Mouse (Mus musculus) large intestine, adult 2 months (tissue): ENCODE measurements around the gene Ift52. TPM values are rescaled to one million over a fixed set of nuclear protein-coding genes. Genes with fewer than 3 reads are reported as not detected.

Experiments used
- DNase-seq: peaks from one replicate; pipeline ENCODE4 v3.0.0-alpha.2; 2012; ENCODE audit warnings: low read depth, low spot score
- WGBS: fragments of 180-500 bp; shearing (Covaris S2); methylation state at CpG from one replicate; pipeline ENCODE4 v1.1.7; 2018; 5-methylcytosine and 5-hydroxymethylcytosine counted together
- polyA plus RNA-seq: library from polyadenylated mRNA; depleted of rRNA; stranded (reverse); fragments of >200 nt; gene quantifications from 2 replicates; pipeline ENCODE4 v1.2.3, GENCODE M21; 2012; rRNA removed

The Ift52 gene
- polyA plus RNA-seq, result 18.7 and 19.5 TPM in 2 replicates

DNA sequence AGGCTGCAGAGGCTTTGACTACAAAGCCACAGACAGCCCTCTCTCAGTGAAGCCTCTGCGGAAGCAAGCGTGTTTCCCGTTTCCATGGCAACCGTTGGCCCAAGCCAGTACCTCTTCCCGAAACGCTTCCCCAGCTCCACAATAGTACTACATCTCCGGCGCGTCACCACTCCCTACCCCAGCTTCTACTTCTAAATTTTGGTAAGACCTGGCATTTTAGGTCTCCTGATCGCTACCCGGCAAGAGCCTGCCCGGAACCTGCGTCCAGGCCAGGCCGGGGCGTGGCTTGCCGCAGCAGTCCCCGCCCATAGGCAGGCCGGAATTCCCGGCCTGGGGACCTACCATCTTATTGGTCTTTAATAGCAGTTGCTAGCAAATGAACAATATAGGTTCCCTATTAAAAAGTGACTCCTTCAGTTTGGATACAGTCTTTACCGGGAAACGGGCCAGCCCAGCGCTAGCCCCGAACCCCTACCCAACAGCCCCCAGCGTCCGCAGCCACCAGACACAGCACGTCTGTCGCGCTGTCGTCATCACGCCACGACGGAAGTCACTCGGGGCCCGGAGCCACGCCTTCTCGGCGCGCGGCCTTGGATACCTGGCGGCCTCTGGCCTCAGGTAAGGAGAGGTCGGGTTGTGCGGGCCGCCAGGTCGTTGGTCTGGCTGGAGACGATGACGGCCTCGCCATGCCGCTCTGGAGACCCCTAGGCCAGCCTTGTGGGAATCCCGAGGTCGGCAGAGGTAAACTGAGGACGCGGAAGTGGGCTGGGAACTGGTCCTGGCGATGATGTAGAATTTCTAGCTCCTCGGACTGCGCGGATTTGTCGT lies at the start of gene Ift52:
Gene Ift52, plus strand, starts transcription at position 439 of the 828 bp plus-strand sequence.
- under 1% methylated on average over 57 of the region's 57 CpGs for WGBS
- peak; percentile 83 for DNase-seq

DNA sequence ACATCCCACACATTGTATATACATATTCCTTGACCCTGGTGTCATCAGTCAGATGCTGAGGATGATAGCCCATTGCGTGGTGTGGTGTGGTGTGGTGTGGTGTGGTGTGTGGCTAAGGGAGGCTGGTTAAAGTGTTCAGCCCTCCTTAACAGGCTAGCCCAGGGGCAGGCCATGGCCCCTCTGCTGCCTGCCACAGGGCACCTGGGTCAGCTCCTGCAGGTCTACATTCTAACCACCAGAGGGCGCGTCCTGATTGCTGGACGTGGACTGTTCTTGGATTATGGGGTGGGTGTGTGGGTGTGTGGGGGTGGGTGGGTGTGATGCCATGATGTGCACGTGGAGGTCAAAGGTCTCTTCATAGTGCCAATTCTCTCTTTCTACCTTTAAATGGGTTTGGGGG lies 48.8 kb upstream of the Ift52 start:
- WGBS, result 9% methylated on average over 5 of the region's 5 CpGs

DNA sequence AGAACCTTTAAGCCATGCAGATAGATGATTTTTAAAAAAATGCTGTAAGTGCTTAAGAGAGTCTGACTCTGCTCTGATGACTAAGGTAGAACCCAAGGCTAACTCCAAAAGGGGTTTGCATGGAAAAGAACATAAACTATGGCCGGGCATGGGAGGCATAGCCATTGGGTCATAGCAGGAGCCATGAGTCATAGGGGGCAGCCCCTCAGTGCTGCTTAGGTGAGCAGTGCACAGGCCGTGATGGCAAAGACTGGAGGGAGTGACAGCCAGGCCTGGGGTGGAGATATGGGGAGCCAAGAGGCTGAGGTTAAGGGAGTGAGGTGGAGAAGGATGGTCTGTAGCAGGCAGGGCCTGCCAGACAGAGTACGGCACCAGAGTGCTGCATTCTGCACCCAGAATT lies 48.1 kb upstream of the Ift52 start:
- DNase-seq, result no peak
- 78% methylated on average over 3 of the region's 3 CpGs for WGBS

More for the DNA sequence above, 48.8 kb upstream of the Ift52 start:
- no peak for DNase-seq

DNA sequence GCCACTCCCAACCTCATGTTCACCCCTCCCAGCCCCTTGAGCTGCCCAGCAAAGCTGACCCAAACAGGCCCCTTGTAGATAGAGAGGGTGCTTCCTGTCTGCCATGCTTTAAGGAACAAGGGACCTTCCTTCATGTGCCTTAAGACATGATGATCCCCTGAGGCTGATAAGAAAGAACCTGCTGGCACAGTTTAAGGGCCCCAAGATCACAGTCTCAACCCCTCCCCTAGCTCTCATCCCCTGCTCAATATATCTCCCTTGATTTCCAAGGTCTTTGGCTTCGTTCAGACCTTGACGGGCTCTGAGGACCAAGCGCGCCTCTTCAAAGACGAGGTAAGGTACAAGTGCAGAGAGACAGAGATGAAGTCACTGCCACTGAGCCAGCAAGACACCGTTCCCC lies 46.3 kb upstream of the Ift52 start:
- 83% methylated on average over 6 of the region's 6 CpGs for WGBS
- DNase-seq, result no peak

DNA sequence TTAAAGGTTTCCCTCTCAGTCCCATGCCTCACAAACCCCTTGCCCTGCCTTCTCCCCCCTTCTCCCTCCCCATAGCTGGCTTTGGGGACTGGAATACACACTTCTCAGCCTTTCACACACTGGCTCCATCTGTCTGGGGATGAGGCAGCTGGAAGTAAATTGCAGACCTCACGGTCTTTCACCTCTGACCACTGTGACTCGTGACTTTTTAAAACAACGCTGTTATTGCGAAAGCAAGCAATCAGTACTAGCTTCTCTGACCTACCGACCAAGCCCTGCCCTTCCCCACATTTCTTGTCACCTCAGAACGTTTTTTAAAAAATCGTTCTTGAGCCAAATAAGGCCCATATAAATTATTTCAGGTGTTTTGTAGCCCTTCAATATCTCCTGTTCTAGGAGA lies 44.4 kb upstream of the Ift52 start:
- 14% methylated on average over 7 of the region's 7 CpGs for WGBS
- DNase-seq, result no peak

DNA sequence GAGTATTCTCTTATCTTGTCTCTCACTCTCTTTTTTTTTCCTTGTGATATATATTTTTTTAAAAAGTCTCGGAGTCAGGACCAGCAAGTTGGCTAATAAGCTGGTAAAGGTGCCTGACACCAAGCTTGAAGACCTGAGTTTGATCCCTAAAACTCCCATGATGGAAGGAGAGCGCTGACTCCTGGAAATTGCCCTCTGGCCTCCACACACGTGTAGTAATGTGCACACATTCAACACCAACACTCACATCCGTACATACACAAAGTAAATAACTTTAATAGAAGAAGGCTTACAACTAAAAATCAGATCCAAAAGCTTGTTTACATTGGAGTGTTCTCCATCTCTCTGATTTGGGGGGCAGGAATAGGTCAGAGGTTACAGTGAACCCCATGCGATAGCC lies 43.9 kb upstream of the Ift52 start:
- 54% methylated on average over 5 of the region's 5 CpGs for WGBS
- no peak for DNase-seq

DNA sequence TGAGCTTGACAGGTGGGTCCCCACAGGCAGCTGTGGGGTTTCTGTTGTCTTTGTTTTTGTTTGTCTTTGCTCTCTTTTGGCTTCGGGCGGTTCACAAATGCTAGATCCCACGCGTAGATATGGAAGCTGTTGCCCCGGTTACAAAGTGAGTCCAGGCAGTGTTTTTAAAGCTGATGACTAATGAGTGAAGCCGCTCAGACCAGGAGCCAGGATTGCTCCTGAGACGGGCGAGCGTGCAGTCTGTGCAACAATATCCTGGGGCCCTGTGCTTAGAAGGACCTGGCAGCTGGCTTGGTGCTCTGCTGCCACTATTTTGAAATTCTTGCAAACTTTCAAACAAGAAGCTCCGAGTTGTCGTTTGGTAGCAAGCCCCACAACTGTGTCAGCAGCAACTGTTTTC lies 43.5 kb upstream of the Ift52 start:
- DNase-seq, result no peak
- WGBS, result 40% methylated on average over 11 of the region's 11 CpGs

DNA sequence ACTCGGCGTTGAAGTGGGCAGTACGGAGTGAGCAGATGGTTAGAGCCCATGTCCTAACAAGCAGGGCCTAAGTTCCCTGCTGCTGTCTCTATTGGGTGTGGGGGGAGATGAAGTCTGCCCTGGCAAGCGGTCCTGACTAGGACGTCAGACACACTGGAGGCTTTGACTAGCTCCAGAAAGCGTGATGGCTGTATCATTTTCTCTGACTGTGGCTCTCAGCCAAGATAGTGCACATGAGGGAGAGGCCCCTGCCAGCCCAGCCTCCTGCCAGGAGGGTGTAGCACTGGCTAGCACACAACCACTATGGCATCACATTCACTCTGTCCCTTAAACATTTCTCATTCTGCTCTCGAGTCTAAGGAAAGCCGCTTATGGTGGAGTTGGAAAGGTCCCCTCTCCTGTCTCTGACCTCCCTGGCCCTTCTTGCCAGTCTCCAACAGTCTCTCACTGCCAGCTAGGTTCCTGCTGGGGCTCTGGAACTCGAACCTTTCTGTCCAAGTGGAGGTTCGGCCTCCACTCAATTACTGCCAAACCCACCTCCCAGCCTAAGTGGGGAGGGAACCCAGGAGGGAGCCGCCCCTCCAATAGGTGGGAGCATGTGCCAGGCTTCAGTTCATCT lies 41.9 kb upstream of the Ift52 start:
- WGBS, result 70% methylated on average over 11 of the region's 11 CpGs
- DNase-seq, result no peak

DNA sequence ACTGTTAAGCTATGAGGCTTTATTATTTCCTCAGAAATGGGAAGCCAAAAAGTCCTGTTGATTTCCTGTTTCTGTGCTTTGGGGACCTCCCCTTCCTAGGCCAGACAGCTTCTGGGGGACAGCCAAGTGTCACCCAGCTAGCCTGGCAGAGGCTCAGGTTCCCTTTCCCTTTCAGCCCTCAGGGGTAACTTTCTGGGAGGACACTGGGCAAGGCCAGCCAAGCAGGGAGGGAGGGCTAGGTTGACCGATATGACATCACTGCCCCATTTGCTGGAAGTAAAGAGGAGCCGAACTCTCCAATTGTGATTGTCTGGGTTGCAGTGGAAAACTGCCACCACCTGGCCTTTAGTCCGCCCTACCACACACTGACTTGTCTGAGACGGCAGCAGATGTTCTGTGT lies 41.2 kb upstream of the Ift52 start:
- WGBS, result 74% methylated on average over 4 of the region's 4 CpGs
- no peak for DNase-seq

DNA sequence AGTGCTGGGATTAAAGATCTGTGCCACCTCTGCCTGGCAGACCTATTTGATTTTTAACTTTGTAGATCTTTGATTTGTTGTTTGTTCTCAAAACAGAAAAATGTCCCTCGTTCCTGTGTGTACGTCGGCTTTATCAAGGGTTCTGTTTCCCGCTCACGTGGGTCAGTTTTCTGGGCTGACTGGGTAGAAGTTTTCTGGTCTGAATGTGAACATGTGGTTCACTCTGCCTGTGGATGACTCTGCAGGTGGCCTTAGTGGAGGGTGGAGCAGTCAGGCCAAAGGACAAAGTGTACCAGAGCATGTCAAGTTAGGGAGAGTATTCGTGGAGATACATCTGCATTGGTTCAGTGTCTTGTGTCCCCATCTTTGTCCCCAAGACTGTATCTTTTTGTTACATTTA lies 32.8 kb upstream of the Ift52 start:
- DNase-seq, result no peak
- WGBS, result 68% methylated on average over 6 of the region's 6 CpGs

DNA sequence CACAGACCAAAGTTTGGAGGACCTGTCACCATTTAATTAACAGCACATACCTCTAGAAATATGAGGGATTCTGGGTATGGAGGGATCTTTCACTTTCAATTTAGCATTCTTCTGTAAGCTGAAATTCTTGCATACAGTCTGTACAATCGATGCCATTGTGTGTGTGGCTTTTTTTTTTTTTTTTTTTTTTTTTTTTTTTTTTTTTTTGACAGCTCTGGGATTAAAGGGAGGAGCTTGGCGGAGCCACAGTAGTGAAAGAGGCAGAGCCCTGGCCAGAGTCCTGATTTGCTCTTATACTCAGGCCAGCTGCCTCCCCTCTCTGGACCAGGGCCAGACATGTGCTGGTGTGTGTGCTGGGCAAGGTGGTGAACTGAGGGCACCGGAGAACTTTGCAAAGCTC lies 31.2 kb upstream of the Ift52 start:
- 17% methylated on average over 3 of the region's 3 CpGs for WGBS
- DNase-seq, result no peak

DNA sequence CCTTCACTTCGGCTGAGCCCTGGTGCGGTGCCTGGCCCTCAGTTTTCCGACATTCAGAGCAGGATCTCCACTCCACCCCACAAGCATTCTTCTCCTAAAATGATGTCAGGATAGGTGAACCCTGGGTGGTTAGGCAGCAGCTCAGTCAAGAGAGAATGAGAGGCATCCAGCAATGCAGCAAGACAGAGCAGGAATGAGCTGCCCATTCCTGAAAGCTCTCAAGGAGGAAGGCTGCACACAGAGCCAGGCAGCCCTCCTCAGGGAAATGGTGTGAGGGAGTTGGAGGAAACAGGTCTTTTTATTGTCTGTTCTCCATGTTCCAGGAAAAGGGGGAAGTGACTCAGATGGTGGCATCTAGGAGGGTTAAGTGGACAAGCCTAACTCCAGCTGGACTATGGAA lies 30.4 kb upstream of the Ift52 start:
- DNase-seq, result no peak
- 47% methylated on average over 3 of the region's 3 CpGs for WGBS

DNA sequence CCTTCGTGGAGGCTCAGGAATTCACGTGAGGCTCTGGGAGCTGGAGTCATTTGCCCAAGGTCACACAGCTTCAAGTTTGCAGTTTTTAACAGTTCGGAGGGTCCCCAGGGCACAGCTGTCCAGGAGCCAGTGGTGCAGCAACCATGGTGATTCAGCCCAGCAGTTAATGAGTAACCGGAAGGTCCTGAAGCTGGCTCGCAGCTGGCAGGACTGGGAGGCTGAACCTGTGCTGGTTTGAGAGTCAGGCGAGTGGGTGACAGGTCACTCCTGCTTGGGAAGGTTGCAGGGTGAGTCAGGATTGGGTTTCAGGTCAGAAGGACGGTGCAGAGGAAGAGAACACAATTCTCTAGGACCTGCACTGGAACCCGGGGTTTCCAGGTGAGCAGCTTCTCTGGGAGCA lies 29.9 kb upstream of the Ift52 start, which contains the start of gene Sgk2:
Gene Sgk2, plus strand, starts transcription at position 113 of the 400 bp plus-strand sequence.
- no peak for DNase-seq
- 22% methylated on average over 8 of the region's 8 CpGs for WGBS

DNA sequence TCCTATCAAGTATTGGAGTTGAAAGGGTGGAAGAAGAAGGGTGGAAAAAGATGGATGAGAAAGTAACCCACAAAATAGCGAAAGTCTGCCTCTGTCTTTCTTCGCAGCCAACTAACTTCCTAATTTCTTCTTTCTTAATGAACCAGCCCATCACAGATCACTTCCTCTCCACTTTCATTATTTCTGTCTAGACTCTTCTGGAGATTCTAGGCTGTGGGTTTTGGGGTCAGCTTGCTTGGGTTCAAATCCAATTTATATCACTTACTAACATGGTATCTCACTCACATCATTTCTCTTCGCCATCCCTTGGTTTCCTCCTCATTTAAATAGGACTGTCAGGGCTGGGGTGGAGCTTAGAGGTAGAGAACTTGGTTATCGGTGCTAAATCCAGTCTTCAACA lies 28.9 kb upstream of the Ift52 start:
- no peak for DNase-seq
- WGBS, result 91% methylated on average over 4 of the region's 4 CpGs

DNA sequence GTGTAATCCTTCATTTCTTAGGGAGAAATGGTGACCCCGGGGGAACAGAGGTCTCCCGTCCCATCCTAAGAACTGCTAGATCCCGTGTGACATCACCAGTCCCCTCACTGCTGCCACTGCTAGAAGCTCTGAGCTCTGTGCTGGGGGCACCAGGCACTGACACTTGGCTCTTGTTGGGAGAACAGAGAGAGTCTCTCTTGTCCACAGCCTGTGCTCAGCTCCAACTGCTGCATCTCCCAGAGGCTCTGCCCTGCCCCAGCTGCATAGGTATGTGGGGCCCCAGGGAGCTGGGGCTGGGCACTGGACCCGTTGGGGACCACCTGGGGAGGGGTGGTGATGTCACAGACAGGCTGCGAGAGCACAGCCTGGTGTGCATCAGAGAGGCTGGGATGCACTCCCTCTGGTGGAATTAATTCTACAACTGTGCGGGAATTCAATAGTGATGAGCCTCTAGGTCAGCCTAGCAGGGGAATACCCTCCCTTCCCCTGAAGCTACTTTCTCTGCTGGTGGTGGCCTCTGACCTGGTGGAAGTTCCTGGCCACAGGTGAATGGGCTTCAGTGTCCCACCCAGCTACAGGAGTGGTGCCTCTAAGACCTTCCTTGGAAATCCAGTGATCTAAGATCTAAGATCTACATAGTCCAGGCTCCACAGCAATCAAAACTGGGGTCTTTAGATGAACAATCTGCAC lies 25.6 kb upstream of the Ift52 start:
- DNase-seq, result no peak
- 42% methylated on average over 6 of the region's 6 CpGs for WGBS

DNA sequence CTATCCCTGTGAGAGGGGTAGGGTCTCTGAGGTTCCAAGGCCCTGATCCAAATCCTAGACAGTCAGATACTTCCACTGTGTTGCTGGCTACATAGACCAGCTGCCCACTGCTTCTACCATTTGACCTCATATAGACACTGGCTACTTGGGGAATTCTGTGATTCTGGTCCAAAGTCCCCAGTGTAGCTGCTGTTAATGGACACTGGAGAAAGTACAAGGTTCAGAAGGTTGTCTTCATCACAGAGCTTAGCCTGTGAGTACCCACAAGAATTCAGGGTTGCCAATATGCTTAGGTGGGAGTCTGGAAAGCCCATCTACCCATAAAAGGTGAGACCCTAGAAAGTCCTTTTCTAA lies 25.1 kb upstream of the Ift52 start:
- DNase-seq, result no peak

DNA sequence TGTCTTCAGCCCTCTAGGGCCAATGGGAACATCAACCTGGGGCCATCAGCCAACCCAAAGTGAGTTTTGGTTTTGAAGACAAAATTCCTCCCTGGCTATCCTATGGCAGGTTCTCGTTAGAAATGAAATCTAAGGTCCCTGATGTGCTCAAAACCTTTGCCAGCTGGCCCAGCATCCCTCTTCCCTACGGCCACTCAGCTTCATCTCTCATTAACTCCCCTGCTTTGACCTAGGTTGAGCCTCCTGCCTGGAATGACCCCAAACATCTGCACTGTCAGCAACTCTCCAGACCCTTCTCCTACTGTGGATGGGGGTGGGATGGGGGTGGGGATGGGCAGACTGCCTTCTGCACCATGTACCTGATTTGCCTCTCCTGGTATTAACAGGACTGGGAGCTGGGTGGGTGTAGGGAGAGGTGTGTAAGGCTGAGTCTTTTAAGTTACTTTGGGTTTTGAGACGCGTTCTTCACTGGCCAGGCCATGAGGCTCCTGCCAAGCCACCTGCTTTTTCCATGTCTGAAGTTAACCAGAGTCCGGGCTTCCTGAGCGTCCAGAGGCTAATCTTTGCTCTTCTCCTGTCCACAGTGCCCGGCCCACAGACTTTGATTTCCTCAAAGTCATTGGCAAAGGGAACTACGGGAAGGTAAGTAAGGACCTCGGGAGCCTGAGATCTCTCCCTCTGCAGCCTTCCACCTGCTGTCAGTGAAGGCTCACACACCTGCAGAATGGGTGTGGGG lies 23.1 kb upstream of the Ift52 start:
- no peak for DNase-seq
- WGBS, result 69% methylated on average over 9 of the region's 9 CpGs

DNA sequence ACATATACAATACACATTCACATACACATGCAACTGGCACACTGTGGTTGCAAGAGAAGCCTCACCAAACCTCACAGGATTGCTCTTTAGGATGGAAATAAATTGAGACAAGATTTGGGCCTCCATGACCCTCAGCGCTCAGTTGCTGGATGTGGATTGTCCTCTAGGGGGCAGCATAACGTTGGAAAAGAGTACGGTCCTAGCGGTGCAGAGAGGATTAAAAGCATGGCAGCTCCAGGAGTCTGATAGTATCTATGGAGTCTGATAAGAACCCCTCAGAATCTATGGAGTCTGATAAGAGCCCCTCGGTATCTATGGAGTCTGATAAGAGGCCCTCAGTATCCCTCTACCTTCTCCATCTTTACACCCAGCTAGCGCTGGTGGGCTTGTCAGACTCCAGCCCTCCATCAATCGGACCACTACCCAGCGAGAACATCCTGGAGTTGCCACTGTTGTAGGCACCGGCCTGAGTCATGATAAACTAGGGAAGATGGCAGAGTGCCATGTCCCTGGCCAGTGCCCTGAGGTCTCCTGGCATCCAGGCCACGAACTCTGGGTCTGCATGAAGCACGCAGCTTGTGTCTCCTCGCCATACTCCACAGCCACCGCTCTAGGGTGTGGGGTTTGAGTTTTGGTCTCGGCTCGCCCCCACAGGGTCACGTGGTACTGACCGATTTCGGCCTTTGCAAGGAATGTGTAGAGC lies 18.5 kb upstream of the Ift52 start:
- 37% methylated on average over 18 of the region's 18 CpGs for WGBS
- no peak for DNase-seq

DNA sequence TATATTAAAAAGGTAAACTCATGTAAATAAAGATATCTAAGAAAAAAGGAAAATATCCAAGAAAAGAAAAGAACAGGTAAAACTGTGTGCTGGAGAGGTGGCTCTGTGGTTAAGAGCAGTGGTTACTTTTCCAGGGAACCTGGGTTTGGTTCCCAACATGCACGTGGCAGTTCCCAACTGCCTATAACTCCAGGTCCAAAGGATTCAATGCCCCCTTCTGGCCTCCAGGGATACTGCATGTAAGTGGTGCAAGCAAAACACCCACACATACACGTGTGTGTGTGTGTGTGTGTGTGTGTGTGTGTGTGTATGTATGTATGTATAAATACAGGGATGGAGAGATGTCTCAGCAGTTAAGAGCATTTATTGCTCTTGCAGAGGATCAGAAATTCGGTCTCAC lies 17.4 kb upstream of the Ift52 start:
- 29% methylated on average over 3 of the region's 3 CpGs for WGBS
- DNase-seq, result no peak

DNA sequence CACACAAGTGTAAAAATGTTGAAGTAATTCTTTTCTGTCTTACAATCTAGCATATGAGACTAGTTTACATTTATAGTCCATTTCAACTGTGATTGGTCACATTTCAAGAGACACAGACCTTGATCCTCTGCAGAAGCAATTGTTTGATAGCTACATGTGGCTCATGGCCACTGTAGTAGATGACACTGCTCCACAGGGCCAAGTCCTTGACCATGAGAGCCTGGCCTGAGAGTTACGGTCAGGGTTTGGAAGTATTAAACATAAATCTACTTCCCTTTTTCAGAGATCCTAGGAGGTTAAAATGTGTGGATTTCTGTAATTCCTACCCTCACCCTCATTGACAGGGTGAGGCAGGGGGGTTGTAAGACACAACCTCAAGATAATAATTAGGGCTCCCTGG lies 16.1 kb upstream of the Ift52 start:
- WGBS, result 75% methylated on average over 1 of the region's 1 CpGs

More for the DNA sequence above, 16.1 kb upstream of the Ift52 start:
- DNase-seq, result no peak
